Mouse (Mus musculus) left cerebral cortex, adult 2 months (tissue): ENCODE data around the gene Smarcd3. TPM values are rescaled to one million over a fixed set of nuclear protein-coding genes. Genes with fewer than 3 reads are reported as not detected.

ENCODE experiments used
- DNase-seq, 2 experiments: peaks; one replicate each; pipeline ENCODE4 v3.0.0; 2021 to 2022; ENCODE audit warnings: low spot score in 2 of 2, mixed read lengths in 1 of 2; ENCODE audit errors: extremely low spot score in 1 of 2
- H3K27ac ChIP-seq: fragments of 200-600 bp; 2 replicates; pipeline ENCODE4 v1.8.1; 2022
- H3K4me3 ChIP-seq: fragments of 200-600 bp; 2 replicates; pipeline ENCODE4 v1.8.1; 2022
- CTCF ChIP-seq: fragments of 200-600 bp; IDR thresholded peaks from 2 replicates; pipeline ENCODE4 v1.8.1; 2022; ENCODE audit warnings: antibody characterized with exemption, mild to moderate bottlenecking, moderate library complexity
- intact Hi-C: fragments of 180-260 bp; cut with DNase I; formaldehyde crosslinking; loops from one replicate; pipeline ENCODE4 v1.15.1; 2025
- total RNA-seq, 2 experiments: library from RNA; stranded (reverse); gene quantifications; 2 replicates each; pipeline ENCODE4 v1.2.3; 2021

The Smarcd3 gene
- total RNA-seq, 2 experiments from 2014 or later = 90.4 to 97.4 TPM

DNA sequence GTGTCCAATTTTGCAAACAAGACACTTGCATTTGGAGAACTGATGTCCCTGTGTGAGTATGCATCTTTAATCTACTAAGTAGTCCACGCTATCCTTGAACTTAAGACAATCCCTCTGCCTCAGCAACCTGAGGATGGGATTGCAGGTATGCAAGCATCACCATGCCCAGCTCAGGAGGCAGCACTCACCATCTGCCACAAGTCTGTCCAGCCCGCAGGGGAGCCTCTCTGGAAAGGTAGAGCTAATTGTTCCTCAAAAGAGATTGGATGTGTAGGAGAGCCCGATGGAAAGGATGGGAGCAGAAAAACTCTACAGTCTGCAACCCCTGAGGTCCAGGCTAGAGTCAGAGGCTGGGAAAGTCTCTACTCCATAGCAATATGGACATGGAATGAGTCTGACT lies 5.3 kb downstream of the Smarcd3 start:
- Histone ChIP-seq H3K4me3 (no peak overlapping the region), H3K27ac (no peak overlapping the region)
- intact Hi-C loops = no loop called here
- DNase-seq = no peak
- no peak for TF ChIP-seq CTCF

DNA sequence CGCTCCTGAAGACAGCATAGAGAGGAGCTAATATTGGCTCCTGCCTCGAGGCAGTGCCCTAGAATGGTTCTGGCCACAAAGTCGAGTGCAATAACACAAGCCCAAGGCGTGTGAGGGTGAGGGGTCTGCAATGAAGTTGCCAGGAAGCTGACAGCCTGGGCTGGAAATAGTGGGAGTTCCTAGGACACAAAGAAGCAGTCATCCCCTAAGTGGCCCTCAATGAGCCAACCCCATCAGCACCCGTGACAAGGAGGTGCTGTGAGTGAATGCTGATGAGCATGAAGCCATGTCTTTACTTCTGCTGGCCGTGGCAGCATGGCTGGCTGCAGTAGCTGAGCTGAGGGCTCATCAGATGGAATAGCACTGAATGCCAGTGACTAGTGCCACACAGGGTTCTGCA lies 9.1 kb downstream of the Smarcd3 start:
- intact Hi-C loops = no loop called here
- no peak overlapping the region for H3K27ac ChIP-seq
- no peak for DNase-seq

GRCm38 (mm10) chr5:24612302-24612649 lies 11.9 kb downstream of the Smarcd3 start:
- Histone ChIP-seq H3K27ac (no peak overlapping the region), H3K4me3 (no peak overlapping the region)
- TF ChIP-seq CTCF = no peak; the same call in 1 of the 2 replicates
- no peak for DNase-seq
- intact Hi-C loops = no loop called here

More for the DNA sequence above, 9.1 kb downstream of the Smarcd3 start:
- no peak for TF ChIP-seq CTCF
- H3K4me3 ChIP-seq = no peak overlapping the region

- Histone ChIP-seq H3K4me3 (no peak overlapping the region), H3K27ac (no peak overlapping the region)
- TF ChIP-seq CTCF = no peak
- peak in 1 of 2 experiments; percentile 47 for DNase-seq
- intact Hi-C loops = no loop called here
Measured at GRCm38 (mm10) chr5:24611366-24612301, 12.6 kb downstream of the Smarcd3 start.

DNA sequence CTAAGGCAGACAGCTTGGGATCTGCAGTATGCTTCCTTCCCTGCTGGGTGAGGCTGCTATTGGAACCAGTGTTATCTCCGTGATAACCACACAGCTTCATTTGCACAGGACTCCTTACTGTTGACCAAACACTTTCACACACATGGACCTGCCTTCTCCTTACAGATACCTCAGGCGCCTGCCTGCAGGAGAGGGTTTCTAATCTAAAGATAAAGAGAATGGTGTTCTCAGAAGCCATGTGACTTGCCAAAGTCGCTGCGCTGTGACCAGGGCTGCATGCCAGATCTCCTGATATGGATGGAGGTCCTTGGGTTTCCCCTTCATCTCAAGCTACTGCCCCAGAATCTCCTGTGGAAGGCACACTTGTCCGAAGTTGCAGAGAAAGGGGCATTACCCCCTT lies 14.8 kb downstream of the Smarcd3 start:
- no peak for TF ChIP-seq CTCF
- no peak for DNase-seq
- no peak overlapping the region for H3K27ac ChIP-seq
- intact Hi-C loops = no loop called here
- H3K4me3 ChIP-seq = no peak overlapping the region

GRCm38 (mm10) chr5:24605980-24606665 lies 18.1 kb downstream of the Smarcd3 start:
- intact Hi-C loops = loop anchor here (2.0 kb wide), 1 partner anchor 47 kb away; no protein-coding TSS in a partner anchor
- peak overlapping the region; percentile 61 for H3K27ac ChIP-seq
- no peak for TF ChIP-seq CTCF
- H3K4me3 ChIP-seq = no peak overlapping the region
- peak in 1 of 2 experiments; percentile 11 for DNase-seq

DNA sequence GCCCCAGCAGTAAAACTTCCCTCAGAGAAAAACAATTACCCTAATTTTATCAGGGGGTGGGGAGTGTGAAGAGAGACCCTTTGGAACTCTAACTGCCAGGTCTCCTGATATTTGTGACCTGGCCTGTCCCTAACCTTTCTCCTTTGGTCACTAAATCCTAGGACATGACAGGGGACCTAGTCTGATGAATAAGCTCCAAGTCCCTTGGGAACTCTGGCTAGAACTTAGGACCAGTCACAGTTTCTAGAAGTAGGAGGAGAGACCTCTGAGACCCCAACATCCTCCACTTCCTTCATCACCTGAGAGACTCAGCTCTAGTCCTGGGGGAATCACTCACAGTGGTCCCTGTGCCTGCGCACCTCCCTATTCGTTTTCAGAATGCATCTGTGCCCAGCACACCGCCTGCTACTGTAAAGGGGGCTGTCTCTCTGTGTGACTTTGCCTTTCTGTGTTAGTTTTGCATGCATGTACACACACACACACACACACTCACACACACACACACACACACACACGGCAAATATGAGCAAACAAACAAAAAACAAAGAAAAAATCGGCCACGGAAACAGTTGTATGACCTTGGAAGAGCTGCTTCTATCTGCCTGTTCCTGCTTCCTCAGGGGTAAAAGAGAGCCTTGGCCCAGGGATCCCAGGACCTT lies 18.8 kb downstream of the Smarcd3 start:
- Histone ChIP-seq H3K27ac (peak overlapping the region; percentile 94), H3K4me3 (peak overlapping the region; percentile 63)
- no peak for TF ChIP-seq CTCF
- peak in 1 of 2 experiments; percentile 8 for DNase-seq
- intact Hi-C loops = loop anchor here (2.0 kb wide), 1 partner anchor 47 kb away; no protein-coding TSS in a partner anchor

DNA sequence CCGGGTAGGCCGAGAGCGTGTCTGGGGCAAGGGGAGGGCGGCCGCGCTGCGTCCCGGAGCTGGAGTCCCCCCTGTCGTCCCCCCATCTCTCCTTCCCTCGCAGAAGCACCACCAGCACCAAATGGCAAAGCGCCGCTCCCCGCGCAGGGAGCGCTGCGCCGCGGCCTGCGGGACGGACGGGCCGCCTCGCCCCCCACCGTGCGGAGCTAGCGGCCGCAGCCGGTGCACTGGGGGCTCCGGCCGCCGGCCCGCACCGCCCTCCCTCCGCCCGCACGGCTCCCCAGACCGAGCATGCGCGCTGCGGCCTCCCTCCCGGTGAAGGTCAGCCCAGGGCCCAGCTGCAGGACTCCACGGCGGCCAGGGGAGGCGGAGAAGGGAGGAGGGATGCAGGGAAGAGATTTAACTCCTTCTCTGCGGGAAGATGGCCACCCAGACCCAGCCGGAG lies 19.5 kb downstream of the Smarcd3 start:
- Histone ChIP-seq H3K4me3 (peak overlapping the region; percentile 63), H3K27ac (peak overlapping the region; percentile 94)
- intact Hi-C loops = loop anchor here (2.0 kb wide), 1 partner anchor 48 kb away; no protein-coding TSS in a partner anchor
- peak; percentile 31 for TF ChIP-seq CTCF
- DNase-seq = peak; percentile 76 to 79

- Histone ChIP-seq H3K27ac (peak overlapping the region; percentile 94), H3K4me3 (peak overlapping the region; percentile 63)
- DNase-seq = no peak
- no peak for TF ChIP-seq CTCF
- intact Hi-C loops = loop anchor here (2.0 kb wide), 1 partner anchor 49 kb away; no protein-coding TSS in a partner anchor
Measured at GRCm38 (mm10) chr5:24604080-24604655, 20.0 kb downstream of the Smarcd3 start.

- DNase-seq = no peak
- Histone ChIP-seq H3K4me3 (no peak overlapping the region), H3K27ac (peak overlapping the region; percentile 94)
- intact Hi-C loops = loop anchor here (2.0 kb wide), 1 partner anchor 49 kb away; no protein-coding TSS in a partner anchor
- TF ChIP-seq CTCF = no peak
Measured at GRCm38 (mm10) chr5:24603431-24604010, 20.7 kb downstream of the Smarcd3 start.

- Histone ChIP-seq H3K4me3 (peak overlapping the region; percentile 49), H3K27ac (peak overlapping the region; percentile 87)
- peak in 1 of 2 experiments; percentile 61 for DNase-seq
- intact Hi-C loops = no loop called here
- TF ChIP-seq CTCF = no peak
Measured at GRCm38 (mm10) chr5:24602751-24603343, 21.4 kb downstream of the Smarcd3 start.
